Mouse (Mus musculus) C2C12 (cell line): ENCODE measurements around the gene Egflam. TPM values are rescaled to one million over a fixed set of nuclear protein-coding genes. Genes with fewer than 3 reads are reported as not detected.

Experiments
- H3K27me3 ChIP-seq: one replicate; pipeline ENCODE4 v1.6.1; 2011; ENCODE audit not compliant: control insufficient read depth, insufficient read depth, insufficient read length
- H3K36me3 ChIP-seq: one replicate; pipeline ENCODE4 v1.6.1; 2011; ENCODE audit not compliant: control insufficient read depth, insufficient read depth
- H3K4me3 ChIP-seq: one replicate; pipeline ENCODE4 v1.5.1; 2011; ENCODE audit warnings: mild to moderate bottlenecking, control low read depth; ENCODE audit not compliant: poor library complexity, insufficient read depth, severe bottlenecking
- H3K79me2 ChIP-seq: one replicate; pipeline ENCODE4 v1.6.1; 2011; ENCODE audit not compliant: control insufficient read depth, insufficient read depth
- H3K79me3 ChIP-seq: one replicate; pipeline ENCODE4 v1.6.1; 2011; ENCODE audit warnings: low read depth, control low read depth
- H3ac ChIP-seq: one replicate; pipeline ENCODE3; 2011; ENCODE audit warnings: low read depth; ENCODE audit not compliant: control insufficient read depth, insufficient read length
- CEBPB ChIP-seq: IDR thresholded peaks from one replicate; pipeline ENCODE4 v1.6.1; 2011; ENCODE audit warnings: low read depth, mild to moderate bottlenecking, control low read depth, moderate library complexity
- CTCF ChIP-seq: IDR thresholded peaks from one replicate; pipeline ENCODE4 v1.5.1; 2011; ENCODE audit not compliant: control insufficient read depth, insufficient read depth, insufficient read length
- FOSL1 ChIP-seq: IDR thresholded peaks from one replicate; pipeline ENCODE4 v1.8.0; 2011; ENCODE audit warnings: mild to moderate bottlenecking, low read length; ENCODE audit not compliant: poor library complexity, insufficient read depth, severe bottlenecking
- MAX ChIP-seq: IDR thresholded peaks from one replicate; pipeline ENCODE4 v1.6.1; 2011; ENCODE audit warnings: mild to moderate bottlenecking, control low read depth
- MYOD1 ChIP-seq: IDR thresholded peaks from one replicate; pipeline ENCODE4 v1.6.1; 2011; ENCODE audit warnings: low read depth; ENCODE audit not compliant: control insufficient read depth, insufficient read length
- MYOG ChIP-seq: IDR thresholded peaks from one replicate; pipeline ENCODE4 v1.6.1; 2011; ENCODE audit not compliant: control insufficient read depth, insufficient read length; ENCODE audit errors: extremely low read depth
- USF1 ChIP-seq: IDR thresholded peaks from one replicate; pipeline ENCODE4 v1.6.1; 2011; ENCODE audit warnings: low read depth, mild to moderate bottlenecking, control low read depth, moderate library complexity
- polyA plus RNA-seq: library from polyadenylated mRNA; unstranded; fragments of >200 nt; fragmentation: generic; extraction: Trizol; gene quantifications from one replicate; pipeline ENCODE4 v1.2.1, GENCODE M21; 2012; ENCODE audit warnings: missing spikeins

Egflam gene
- polyA plus RNA-seq, 1 experiment, result 0.11 TPM

DNA sequence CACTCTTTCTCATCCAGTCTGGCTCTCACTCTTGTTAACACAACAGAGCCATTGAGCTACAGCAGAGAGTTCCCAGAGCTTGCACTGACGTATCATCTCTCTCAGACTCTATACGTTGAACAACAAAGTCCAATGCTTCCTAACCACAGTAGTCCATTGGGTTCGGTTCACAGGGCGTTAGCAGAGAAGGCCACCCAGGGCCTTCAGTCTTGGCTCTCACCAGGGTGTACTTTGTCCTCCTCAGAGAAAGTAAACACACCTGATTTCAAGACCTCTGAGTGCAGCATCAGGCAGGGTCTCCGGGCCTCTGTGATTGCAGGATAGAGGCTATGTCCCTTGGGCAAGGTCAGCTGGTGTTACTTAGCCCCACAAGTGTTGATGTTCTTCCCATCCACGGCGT lies 190.9 kb downstream of the Egflam start:
- no peaks in the 10 kb centered on the region for H3K79me2 ChIP-seq
- no peak overlapping the region for H3ac ChIP-seq
- H3K36me3 ChIP-seq, result no peaks in the 10 kb centered on the region
- H3K27me3 ChIP-seq, result no peaks in the 10 kb centered on the region
- H3K4me3 ChIP-seq, result no peak overlapping the region
- no peaks in the 10 kb centered on the region for H3K79me3 ChIP-seq
- TF ChIP-seq FOSL1 (no peak), MYOD1 (no peak), USF1 (no peak), CEBPB (no peak), CTCF (no peak), MYOG (no peak), MAX (no peak)

- Histone ChIP-seq H3K27me3 (no peaks in the 10 kb centered on the region), H3K36me3 (no peaks in the 10 kb centered on the region), H3ac (no peak overlapping the region), H3K79me2 (no peaks in the 10 kb centered on the region), H3K79me3 (no peaks in the 10 kb centered on the region), H3K4me3 (no peak overlapping the region)
- TF ChIP-seq CEBPB, result no peak
- TF ChIP-seq MAX, result no peak
These were observed 192.1 kb downstream of the Egflam start for GRCm38 (mm10) chr15:7206110-7206509.

DNA sequence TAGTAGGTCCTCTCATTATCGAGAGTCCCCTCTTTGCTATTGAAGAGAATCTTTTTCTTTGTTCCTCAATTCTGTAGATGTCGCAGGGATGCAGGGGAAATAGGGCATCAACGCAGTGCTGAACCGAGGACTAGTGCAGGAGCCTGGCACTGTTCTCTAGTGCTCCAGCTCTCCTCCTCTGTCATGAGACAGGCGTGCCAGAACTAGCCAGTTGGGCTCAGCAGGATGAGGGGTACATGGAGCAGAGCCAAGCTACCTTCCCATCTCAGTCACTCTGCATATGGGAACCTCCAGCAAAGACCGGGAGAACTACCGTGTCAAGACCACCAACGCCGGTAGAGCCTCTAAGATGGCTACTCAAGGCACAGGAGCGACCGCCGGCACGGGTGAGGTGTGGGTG lies 193.3 kb downstream of the Egflam start:
- TF ChIP-seq MAX (no peak), MYOG (no peak), FOSL1 (no peak), CTCF (no peak)
- H3K36me3 ChIP-seq, result no peaks in the 10 kb centered on the region
- H3ac ChIP-seq, result no peak overlapping the region

GRCm38 (mm10) chr15:7203606-7204330 lies 194.4 kb downstream of the Egflam start:
- H3K79me3 ChIP-seq, result no peaks in the 10 kb centered on the region
- H3ac ChIP-seq, result no peak overlapping the region
- H3K4me3 ChIP-seq, result no peak overlapping the region
- no peaks in the 10 kb centered on the region for H3K27me3 ChIP-seq
- H3K36me3 ChIP-seq, result no peaks in the 10 kb centered on the region
- TF ChIP-seq USF1 (no peak), MAX (no peak), CTCF (no peak), FOSL1 (no peak), CEBPB (no peak), MYOG (no peak), MYOD1 (no peak)
- no peaks in the 10 kb centered on the region for H3K79me2 ChIP-seq

More for the DNA sequence above, 193.3 kb downstream of the Egflam start:
- Histone ChIP-seq H3K4me3 (no peak overlapping the region), H3K79me3 (no peaks in the 10 kb centered on the region), H3K79me2 (no peaks in the 10 kb centered on the region), H3K27me3 (no peaks in the 10 kb centered on the region)

- no peaks in the 10 kb centered on the region for H3K79me3 ChIP-seq
- H3K4me3 ChIP-seq, result no peak overlapping the region
- H3ac ChIP-seq, result no peak overlapping the region
- TF ChIP-seq MYOG, result no peak
- TF ChIP-seq CTCF, result no peak
- no peak for TF ChIP-seq FOSL1
- no peak for TF ChIP-seq MYOD1
- no peak for TF ChIP-seq MAX
- TF ChIP-seq CEBPB, result no peak
- no peak for TF ChIP-seq USF1
- no peaks in the 10 kb centered on the region for H3K27me3 ChIP-seq
- H3K36me3 ChIP-seq, result no peaks in the 10 kb centered on the region
- no peaks in the 10 kb centered on the region for H3K79me2 ChIP-seq
These were observed 195.2 kb downstream of the Egflam start for GRCm38 (mm10) chr15:7202981-7203380.

DNA sequence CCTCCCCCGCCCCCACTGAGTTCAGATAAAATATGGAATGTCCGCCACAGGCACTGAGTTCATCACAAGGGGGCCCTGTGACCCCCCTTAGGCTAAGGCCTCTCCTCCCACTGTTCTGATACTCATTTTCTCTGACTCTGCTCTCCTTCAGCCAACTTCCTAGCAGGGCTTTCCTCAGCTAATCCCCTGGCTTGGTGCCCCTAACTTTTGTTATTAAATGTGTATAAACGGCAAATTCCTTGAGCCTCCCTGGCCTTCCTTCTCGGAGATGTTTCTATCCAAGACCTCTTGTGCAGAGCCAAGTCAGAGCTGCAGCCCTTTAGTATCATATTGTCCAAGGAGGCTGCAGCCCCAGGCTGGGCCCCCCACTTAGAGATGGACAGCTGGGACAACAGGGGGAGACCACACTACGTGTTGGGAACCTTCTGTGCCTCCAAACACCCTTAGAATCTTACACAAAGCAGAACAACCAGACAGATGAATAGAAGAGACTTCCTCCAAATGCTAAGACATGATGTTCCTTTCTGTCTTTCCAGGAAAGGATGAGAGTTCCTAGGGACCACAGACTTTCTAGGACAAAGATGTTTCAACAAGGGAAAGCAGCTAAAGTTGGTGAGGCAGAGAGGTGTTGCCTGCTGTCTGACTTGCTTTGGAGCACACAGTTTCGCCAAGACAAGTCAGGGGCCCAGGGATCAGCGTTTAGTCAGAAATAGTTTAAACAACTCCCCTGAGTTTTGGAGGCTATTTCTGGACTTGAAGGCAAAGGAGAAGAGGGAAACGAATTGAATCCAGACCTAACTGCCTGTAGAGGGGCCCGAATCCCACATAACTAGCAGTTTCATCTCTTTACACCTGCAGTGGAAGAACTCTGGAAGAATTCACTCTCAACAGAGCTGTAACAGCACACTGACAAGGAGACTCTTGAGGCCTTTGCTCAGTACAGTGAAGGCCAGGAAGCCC lies 196.5 kb downstream of the Egflam start:
- H3K27me3 ChIP-seq, result no peaks in the 10 kb centered on the region
- H3K4me3 ChIP-seq, result no peak overlapping the region
- H3ac ChIP-seq, result no peak overlapping the region
- TF ChIP-seq USF1, result no peak
- TF ChIP-seq MAX, result no peak
- TF ChIP-seq CTCF, result no peak
- TF ChIP-seq CEBPB, result no peak
- TF ChIP-seq MYOG, result no peak
- no peak for TF ChIP-seq MYOD1
- TF ChIP-seq FOSL1, result no peak
- H3K79me2 ChIP-seq, result no peaks in the 10 kb centered on the region
- H3K36me3 ChIP-seq, result no peaks in the 10 kb centered on the region
- H3K79me3 ChIP-seq, result no peaks in the 10 kb centered on the region
